Mouse (Mus musculus): ENCODE measurements around the gene Col13a1. TPM values are rescaled to one million over a fixed set of nuclear protein-coding genes. Genes with fewer than 3 reads are reported as not detected.

Gene Col13a1
- polyA plus RNA-seq, 1 experiment, result 1.1 TPM

- H3K4me3 ChIP-seq (ENCODE audit: insufficient read depth, low read length), result no peak overlapping the region
- H3K4me1 ChIP-seq (ENCODE audit: control insufficient read depth, insufficient read depth, low read length), result no peaks in the 10 kb centered on the region
- TF ChIP-seq CTCF (IDR thresholded peaks at IDR 0.05; ENCODE audit: extremely low read depth, insufficient read depth, low read length), result no peak
- no peak for TF ChIP-seq POLR2A (IDR thresholded peaks at IDR 0.05; ENCODE audit: extremely low read depth, insufficient read depth, low read length)
- H3K27ac ChIP-seq (ENCODE audit: insufficient read depth, low read length), result no peak overlapping the region
Observed at GRCm38 (mm10) chr10:61974581-61974980, 4.3 kb downstream of the Col13a1 start.

DNA sequence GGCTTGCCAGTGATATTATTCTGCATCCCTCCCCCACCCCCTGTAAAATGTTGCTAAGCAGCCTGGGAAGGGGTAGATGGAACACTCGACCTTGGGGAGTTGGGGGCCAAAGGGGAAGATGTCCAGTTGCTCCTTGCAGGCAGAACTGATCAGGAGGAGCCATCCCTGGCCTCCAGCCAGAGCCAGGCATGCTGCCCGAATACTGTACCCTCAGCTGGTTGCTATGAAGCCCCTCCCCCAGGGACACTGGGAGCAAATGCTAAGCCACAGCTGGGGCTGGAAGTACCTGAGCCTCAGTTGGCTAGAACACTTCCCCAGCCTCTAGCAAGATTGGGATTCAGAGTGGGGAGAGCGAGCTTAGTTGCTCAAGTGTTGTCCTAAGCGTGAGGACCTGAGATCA, 6.9 kb downstream of the Col13a1 start:
- H3K27ac ChIP-seq (ENCODE audit: insufficient read depth, low read length), result no peak overlapping the region
- H3K4me3 ChIP-seq (ENCODE audit: insufficient read depth, low read length), result no peak overlapping the region
- no peak for TF ChIP-seq CTCF (IDR thresholded peaks at IDR 0.05; ENCODE audit: extremely low read depth, insufficient read depth, low read length)
- TF ChIP-seq POLR2A (IDR thresholded peaks at IDR 0.05; ENCODE audit: extremely low read depth, insufficient read depth, low read length), result no peak
- H3K4me1 ChIP-seq (ENCODE audit: control insufficient read depth, insufficient read depth, low read length), result no peaks in the 10 kb centered on the region

DNA sequence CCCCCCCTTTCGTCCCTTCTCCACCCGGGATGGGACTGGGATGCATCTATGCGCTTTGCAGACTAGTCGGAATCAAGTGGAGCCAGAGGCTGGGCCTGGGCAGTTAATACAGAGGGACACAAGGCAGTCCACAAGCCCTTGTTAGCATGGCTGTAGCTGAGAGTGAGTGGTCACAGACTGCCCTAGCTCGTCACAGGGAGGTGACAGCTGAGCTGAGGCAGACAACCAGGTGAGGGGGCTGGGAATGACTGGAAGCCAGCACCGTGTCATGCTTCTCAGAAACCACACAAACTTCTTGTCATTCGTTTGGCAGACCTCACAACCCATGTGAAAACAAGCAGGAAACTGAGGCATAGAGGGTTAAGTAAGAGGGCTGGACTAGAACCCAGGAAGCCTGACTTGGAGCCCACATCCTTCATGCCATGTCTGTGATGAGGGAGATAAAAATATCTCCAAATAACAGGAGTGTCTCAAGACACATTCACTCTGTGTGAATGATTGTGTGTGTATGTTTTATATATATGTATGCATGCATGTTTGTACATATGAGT, 10.8 kb downstream of the Col13a1 start:
- Histone ChIP-seq H3K27ac (ENCODE audit: insufficient read depth, low read length) (no peak overlapping the region), H3K4me1 (ENCODE audit: control insufficient read depth, insufficient read depth, low read length) (no peaks in the 10 kb centered on the region), H3K4me3 (ENCODE audit: insufficient read depth, low read length) (no peak overlapping the region)
- no peak for TF ChIP-seq CTCF (IDR thresholded peaks at IDR 0.05; ENCODE audit: extremely low read depth, insufficient read depth, low read length)
- no peak for TF ChIP-seq POLR2A (IDR thresholded peaks at IDR 0.05; ENCODE audit: extremely low read depth, insufficient read depth, low read length)

DNA sequence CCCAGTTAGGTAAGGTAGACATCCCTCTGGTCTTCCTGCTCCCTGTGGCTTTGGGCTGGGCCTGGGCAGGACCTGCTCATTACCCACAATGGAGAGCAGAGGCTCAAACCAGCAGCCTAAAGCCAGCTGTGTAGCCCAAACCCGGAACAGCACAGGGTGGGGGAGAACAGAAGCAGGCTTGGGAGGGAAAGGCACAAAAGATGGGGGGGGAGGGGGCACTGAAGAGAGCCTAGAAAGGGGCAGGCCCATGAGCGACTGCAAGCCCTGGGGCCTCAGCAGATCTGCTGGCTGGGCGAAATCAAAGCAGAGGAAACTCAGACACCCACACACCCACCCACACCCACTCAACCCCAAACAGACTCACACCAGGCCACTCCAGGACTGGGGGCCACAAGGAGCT, 11.7 kb downstream of the Col13a1 start:
- TF ChIP-seq POLR2A (IDR thresholded peaks at IDR 0.05; ENCODE audit: extremely low read depth, insufficient read depth, low read length) (no peak), CTCF (IDR thresholded peaks at IDR 0.05; ENCODE audit: extremely low read depth, insufficient read depth, low read length) (no peak)
- no peak overlapping the region for H3K27ac ChIP-seq (ENCODE audit: insufficient read depth, low read length)
- H3K4me1 ChIP-seq (ENCODE audit: control insufficient read depth, insufficient read depth, low read length), result no peaks in the 10 kb centered on the region
- H3K4me3 ChIP-seq (ENCODE audit: insufficient read depth, low read length), result no peak overlapping the region

GRCm38 (mm10) chr10:61965386-61965841, 13.5 kb downstream of the Col13a1 start:
- Histone ChIP-seq H3K4me3 (ENCODE audit: insufficient read depth, low read length) (no peak overlapping the region), H3K27ac (ENCODE audit: insufficient read depth, low read length) (no peak overlapping the region), H3K4me1 (ENCODE audit: control insufficient read depth, insufficient read depth, low read length) (no peaks in the 10 kb centered on the region)
- no peak for TF ChIP-seq POLR2A (IDR thresholded peaks at IDR 0.05; ENCODE audit: extremely low read depth, insufficient read depth, low read length)
- no peak for TF ChIP-seq CTCF (IDR thresholded peaks at IDR 0.05; ENCODE audit: extremely low read depth, insufficient read depth, low read length)

DNA sequence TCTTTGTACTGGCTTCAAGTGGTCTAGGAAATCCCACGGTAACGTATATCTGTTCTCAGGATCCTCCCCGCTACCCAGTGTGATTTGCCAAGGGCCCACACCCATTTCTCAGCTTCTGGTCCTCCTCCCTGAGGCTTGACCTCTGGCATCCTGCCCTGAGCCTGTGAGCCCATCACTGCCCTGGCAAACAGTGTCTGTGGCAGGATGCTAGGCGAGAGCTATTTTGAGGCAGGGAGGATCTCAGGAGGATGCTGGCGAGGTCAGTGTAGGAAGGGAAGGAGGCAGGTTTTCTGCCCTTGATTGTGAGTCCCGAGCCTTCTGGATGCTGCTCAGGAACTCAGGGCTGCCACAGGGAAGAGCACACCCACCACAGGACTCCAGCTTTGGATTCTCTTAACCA, 22.2 kb downstream of the Col13a1 start:
- H3K27ac ChIP-seq (ENCODE audit: insufficient read depth, low read length), result no peak overlapping the region
- no peaks in the 10 kb centered on the region for H3K4me1 ChIP-seq (ENCODE audit: control insufficient read depth, insufficient read depth, low read length)
- H3K4me3 ChIP-seq (ENCODE audit: insufficient read depth, low read length), result no peak overlapping the region
- no peak for TF ChIP-seq POLR2A (IDR thresholded peaks at IDR 0.05; ENCODE audit: extremely low read depth, insufficient read depth, low read length)
- TF ChIP-seq CTCF (IDR thresholded peaks at IDR 0.05; ENCODE audit: extremely low read depth, insufficient read depth, low read length), result no peak

DNA sequence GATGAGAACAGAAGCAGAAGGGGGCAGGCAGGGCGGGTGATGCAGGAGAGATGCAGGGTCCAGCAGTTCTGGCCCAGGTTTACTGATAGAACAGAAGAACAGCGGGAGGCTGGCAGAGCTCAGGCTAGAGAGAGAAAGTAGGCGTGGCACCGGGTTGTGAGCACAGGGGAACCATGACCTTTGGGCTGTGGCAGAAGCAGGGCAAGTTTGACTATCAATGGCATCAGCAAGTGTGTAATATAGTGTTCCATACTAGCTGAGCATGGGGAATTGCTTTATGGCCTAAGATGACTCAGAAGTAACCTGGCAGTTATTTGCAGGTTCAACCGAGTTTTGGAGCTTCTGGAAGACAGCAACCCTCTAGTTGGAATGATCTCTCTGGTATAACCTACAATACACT, 25.0 kb downstream of the Col13a1 start:
- TF ChIP-seq CTCF (IDR thresholded peaks at IDR 0.05; ENCODE audit: extremely low read depth, insufficient read depth, low read length) (no peak), POLR2A (IDR thresholded peaks at IDR 0.05; ENCODE audit: extremely low read depth, insufficient read depth, low read length) (no peak)
- H3K27ac ChIP-seq (ENCODE audit: insufficient read depth, low read length), result no peak overlapping the region
- H3K4me3 ChIP-seq (ENCODE audit: insufficient read depth, low read length), result no peak overlapping the region
- peaks cover 1% of the 10 kb centered on the region; the same call in 1 of the 2 replicates for H3K4me1 ChIP-seq (ENCODE audit: control insufficient read depth, insufficient read depth, low read length)

GRCm38 (mm10) chr10:61949542-61949941, 29.4 kb downstream of the Col13a1 start:
- TF ChIP-seq POLR2A (IDR thresholded peaks at IDR 0.05; ENCODE audit: extremely low read depth, insufficient read depth, low read length) (no peak), CTCF (IDR thresholded peaks at IDR 0.05; ENCODE audit: extremely low read depth, insufficient read depth, low read length) (no peak)
- H3K27ac ChIP-seq (ENCODE audit: insufficient read depth, low read length), result no peak overlapping the region
- H3K4me3 ChIP-seq (ENCODE audit: insufficient read depth, low read length), result no peak overlapping the region
- peaks cover 1% of the 10 kb centered on the region; the same call in 1 of the 2 replicates for H3K4me1 ChIP-seq (ENCODE audit: control insufficient read depth, insufficient read depth, low read length)

- TF ChIP-seq CTCF (IDR thresholded peaks at IDR 0.05; ENCODE audit: extremely low read depth, insufficient read depth, low read length) (no peak), POLR2A (IDR thresholded peaks at IDR 0.05; ENCODE audit: extremely low read depth, insufficient read depth, low read length) (no peak)
- Histone ChIP-seq H3K4me1 (ENCODE audit: control insufficient read depth, insufficient read depth, low read length) (peaks cover 1% of the 10 kb centered on the region; the same call in 1 of the 2 replicates), H3K4me3 (ENCODE audit: insufficient read depth, low read length) (no peak overlapping the region), H3K27ac (ENCODE audit: insufficient read depth, low read length) (no peak overlapping the region)
Observed at GRCm38 (mm10) chr10:61944386-61944785, 34.5 kb downstream of the Col13a1 start.

DNA sequence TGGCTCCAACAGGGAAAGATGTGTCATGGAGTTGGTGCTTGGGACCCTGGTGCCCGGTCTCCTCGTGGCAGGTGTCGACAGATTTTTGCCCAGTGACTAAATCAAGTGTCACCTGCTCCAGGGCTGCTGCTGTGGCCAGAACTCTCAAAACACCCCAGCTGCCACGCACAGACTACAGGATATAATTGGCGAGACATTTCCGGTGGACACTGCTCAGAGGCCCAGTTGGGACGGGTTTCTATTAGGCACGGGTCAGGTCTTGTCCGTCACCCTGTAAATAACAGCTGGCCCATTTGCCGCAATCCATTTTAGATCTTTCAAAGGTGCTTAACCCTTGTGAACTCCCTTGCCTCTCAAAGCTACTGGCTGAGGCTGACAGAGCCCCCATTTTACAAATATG, 35.4 kb downstream of the Col13a1 start:
- H3K4me3 ChIP-seq (ENCODE audit: insufficient read depth, low read length), result no peak overlapping the region

More for the DNA sequence above, 35.4 kb downstream of the Col13a1 start:
- TF ChIP-seq CTCF (IDR thresholded peaks at IDR 0.05; ENCODE audit: extremely low read depth, insufficient read depth, low read length) (no peak), POLR2A (IDR thresholded peaks at IDR 0.05; ENCODE audit: extremely low read depth, insufficient read depth, low read length) (no peak)
- no peak overlapping the region for H3K27ac ChIP-seq (ENCODE audit: insufficient read depth, low read length)
- H3K4me1 ChIP-seq (ENCODE audit: control insufficient read depth, insufficient read depth, low read length), result no peaks in the 10 kb centered on the region

Measured in cortical plate, adult 2 months (tissue).